Mouse (Mus musculus) small intestine, adult 2 months (tissue): ENCODE measurements at regions not wholly inside any gene's neighbourhood (a gene's known extent, or its start where the extent isn't known, plus 50 kb on each side); places are given as distances from the start of the nearest gene placed in this dataset.

Source experiments
- H3K27ac ChIP-seq: fragments of 200-500 bp; 2 replicates; pipeline ENCODE4 v1.5.1; 2012; ENCODE audit warnings: low read depth, low read length, control low read depth, inconsistent platforms; ENCODE audit not compliant: insufficient read depth
- H3K27me3 ChIP-seq: fragments of 200-500 bp; 2 replicates; pipeline ENCODE4 v1.6.1; 2012; ENCODE audit warnings: mild to moderate bottlenecking, moderate library complexity, low read length, inconsistent platforms; ENCODE audit not compliant: control insufficient read depth, insufficient read depth
- H3K36me3 ChIP-seq: fragments of 200-500 bp; 2 replicates; pipeline ENCODE4 v1.6.1; 2012; ENCODE audit warnings: mild to moderate bottlenecking, low read length, control low read depth, inconsistent platforms; ENCODE audit not compliant: control insufficient read depth, insufficient read depth
- H3K4me1 ChIP-seq: fragments of 200-500 bp; 2 replicates; pipeline ENCODE4 v1.6.1; 2012; ENCODE audit warnings: low read length, inconsistent platforms, mixed read lengths; ENCODE audit not compliant: control insufficient read depth, insufficient read depth, insufficient read length
- H3K4me3 ChIP-seq: fragments of 200-500 bp; 2 replicates; pipeline ENCODE4 v1.5.1; 2012; ENCODE audit warnings: low read depth, mild to moderate bottlenecking, control low read depth, inconsistent platforms, low read length, moderate library complexity
- CTCF ChIP-seq: fragments of 200-500 bp; IDR thresholded peaks from 2 replicates; pipeline ENCODE4 v1.5.1; 2012; ENCODE audit warnings: low read depth, mild to moderate bottlenecking, control low read depth, inconsistent platforms, low read length, moderate library complexity, mixed read lengths; ENCODE audit not compliant: insufficient replicate concordance, insufficient read length; ENCODE audit errors: extremely low read depth
- POLR2A ChIP-seq: fragments of 200-500 bp; IDR thresholded peaks from 2 replicates; pipeline ENCODE4 v1.6.1; 2012; ENCODE audit warnings: low read depth, mild to moderate bottlenecking, control low read depth, inconsistent platforms, low read length, moderate library complexity
- WGBS: fragments of 180-500 bp; shearing (Covaris S2); methylation state at CpG from one replicate; pipeline ENCODE4 v1.1.7; 2018; 5-methylcytosine and 5-hydroxymethylcytosine counted together

- TF ChIP-seq POLR2A = no peak
- WGBS = 90% methylated on average over 9 of the region's 9 CpGs
- Histone ChIP-seq H3K36me3 (no peaks in the 10 kb centered on the region), H3K27me3 (no peaks in the 10 kb centered on the region), H3K27ac (no peak overlapping the region), H3K4me1 (no peaks in the 10 kb centered on the region), H3K4me3 (no peak overlapping the region)
Observed at GRCm38 (mm10) chr6:117576021-117576420, 265.0 kb upstream of the Zfp637 start.

DNA sequence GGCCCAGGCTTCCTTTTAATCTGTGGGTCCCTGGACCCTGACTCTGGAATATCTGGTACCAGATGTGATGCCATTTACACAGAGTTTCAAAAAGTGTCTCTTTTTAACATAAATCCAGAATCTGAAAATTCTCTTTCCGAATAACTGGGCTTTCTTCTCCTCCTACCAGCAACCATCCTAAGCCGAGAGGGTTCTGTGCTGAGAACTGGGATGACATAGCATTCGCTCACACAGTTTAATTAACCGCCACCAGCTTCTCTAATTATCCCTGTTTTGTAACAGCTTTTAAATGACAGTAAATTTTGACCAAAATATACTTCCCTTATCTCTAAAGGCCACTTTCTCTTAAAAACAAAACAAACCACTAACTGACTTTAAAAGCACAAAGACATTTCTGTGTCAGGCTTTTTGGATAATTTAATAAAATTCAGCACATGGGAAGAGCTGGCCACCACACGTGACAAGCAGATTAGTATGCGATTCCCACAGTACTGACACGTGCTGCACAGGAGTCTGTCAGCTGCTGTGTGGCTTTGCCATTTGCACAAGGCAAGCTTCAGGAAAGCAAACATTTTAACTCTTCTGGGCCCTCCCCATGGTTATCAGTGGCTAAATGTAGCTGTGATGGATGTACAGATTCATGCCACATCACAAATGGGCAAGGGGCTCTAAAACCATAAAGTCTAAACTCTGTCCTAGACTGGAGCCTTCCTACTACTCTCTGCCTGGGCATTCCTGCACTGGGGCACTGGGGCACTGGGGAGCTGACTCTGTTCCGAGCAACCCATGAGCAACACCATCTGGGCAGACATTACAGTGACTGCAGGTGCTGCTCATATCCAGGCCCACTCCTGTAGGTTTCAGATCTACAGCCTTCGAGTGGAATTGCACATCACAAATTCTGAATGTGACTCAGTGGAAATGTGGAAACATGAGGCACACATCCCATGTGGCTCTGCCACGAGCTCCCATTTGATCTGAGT, 263.1 kb upstream of the Zfp637 start:
- Histone ChIP-seq H3K36me3 (no peaks in the 10 kb centered on the region), H3K27ac (no peak overlapping the region), H3K4me3 (no peak overlapping the region), H3K27me3 (no peaks in the 10 kb centered on the region), H3K4me1 (no peaks in the 10 kb centered on the region)
- WGBS = 70% methylated on average over 10 of the region's 10 CpGs
- TF ChIP-seq POLR2A = no peak
- no peak for TF ChIP-seq CTCF

GRCm38 (mm10) chr6:117580951-117581350, 260.0 kb upstream of the Zfp637 start:
- Histone ChIP-seq H3K4me1 (no peaks in the 10 kb centered on the region), H3K4me3 (no peak overlapping the region), H3K36me3 (no peaks in the 10 kb centered on the region), H3K27me3 (no peaks in the 10 kb centered on the region), H3K27ac (no peak overlapping the region)
- no peak for TF ChIP-seq CTCF
- 61% methylated on average over 2 of the region's 2 CpGs for WGBS

DNA sequence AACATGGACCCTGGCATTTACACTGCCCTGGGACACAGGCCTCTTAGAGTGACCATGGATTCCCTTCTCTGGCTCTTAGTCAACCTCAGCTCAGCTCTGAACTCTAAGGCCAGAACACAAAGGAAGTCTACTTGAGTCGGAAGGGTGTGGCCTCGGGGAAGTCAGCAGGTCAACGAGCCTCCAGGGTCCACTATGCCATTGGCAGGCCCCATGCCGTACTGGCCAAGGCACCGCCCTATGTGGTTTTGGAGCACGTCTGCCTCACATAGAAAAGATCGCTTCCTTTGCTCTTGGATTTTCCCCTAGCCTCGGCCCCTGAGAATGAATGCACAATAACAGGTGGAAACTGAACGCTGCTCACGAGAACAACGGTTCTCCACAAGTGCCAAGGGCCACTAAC, 257.9 kb upstream of the Zfp637 start:
- no peaks in the 10 kb centered on the region for H3K27me3 ChIP-seq
- H3K27ac ChIP-seq = no peak overlapping the region
- H3K4me1 ChIP-seq = no peaks in the 10 kb centered on the region
- 83% methylated on average over 11 of the region's 11 CpGs for WGBS
- no peaks in the 10 kb centered on the region for H3K36me3 ChIP-seq
- H3K4me3 ChIP-seq = no peak overlapping the region
- no peak for TF ChIP-seq CTCF
- TF ChIP-seq POLR2A = no peak

DNA sequence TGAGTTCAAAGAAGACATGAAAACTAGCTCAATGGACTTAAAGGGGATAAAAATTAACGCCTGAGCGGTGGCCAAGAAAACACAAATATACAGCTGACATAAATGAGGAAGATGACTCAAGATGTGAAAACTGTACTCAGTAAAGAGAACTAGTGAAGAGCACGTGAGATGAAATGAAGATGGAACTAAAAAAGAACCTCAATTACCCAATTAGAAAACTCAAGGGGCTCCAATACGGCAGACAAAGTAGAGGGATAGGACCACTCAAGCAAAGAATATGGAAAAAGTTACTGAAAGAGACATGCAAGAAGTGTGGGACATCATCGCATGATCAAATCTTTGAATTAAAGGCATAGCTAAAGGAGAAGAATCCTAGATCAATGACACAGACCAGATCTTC, 256.4 kb upstream of the Zfp637 start:
- 91% methylated on average over 5 of the region's 5 CpGs for WGBS
- no peaks in the 10 kb centered on the region for H3K27me3 ChIP-seq
- H3K27ac ChIP-seq = no peak overlapping the region
- no peak overlapping the region for H3K4me3 ChIP-seq
- H3K36me3 ChIP-seq = no peaks in the 10 kb centered on the region
- TF ChIP-seq CTCF = no peak
- no peaks in the 10 kb centered on the region for H3K4me1 ChIP-seq

- no peaks in the 10 kb centered on the region for H3K36me3 ChIP-seq
- no peak for TF ChIP-seq POLR2A
- no peak for TF ChIP-seq CTCF
- 78% methylated on average over 8 of the region's 8 CpGs for WGBS
Observed at GRCm38 (mm10) chr6:117596166-117596840, 244.7 kb upstream of the Zfp637 start.

DNA sequence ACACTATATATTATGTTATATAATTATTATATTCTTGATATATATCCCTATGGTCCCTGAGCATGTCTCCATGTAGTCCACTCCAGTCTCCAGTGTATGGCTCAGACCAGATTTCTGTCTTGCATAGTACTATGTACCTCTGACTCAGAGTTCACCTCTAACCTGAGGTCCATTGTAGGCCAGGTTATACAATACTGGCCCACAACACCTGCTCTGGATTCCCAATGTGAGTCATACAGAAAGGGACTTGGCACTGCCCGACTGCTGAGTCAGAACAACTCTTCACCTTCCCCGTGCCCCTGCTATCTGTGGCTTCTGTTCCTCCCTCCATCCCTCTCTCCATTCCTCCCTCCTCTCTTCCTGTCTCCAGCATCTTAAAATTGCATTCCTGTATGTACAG, 236.1 kb upstream of the Zfp637 start:
- no peaks in the 10 kb centered on the region for H3K4me1 ChIP-seq
- H3K36me3 ChIP-seq = no peaks in the 10 kb centered on the region
- no peak overlapping the region for H3K27ac ChIP-seq
- TF ChIP-seq CTCF (no peak), POLR2A (no peak)
- 61% methylated on average over 2 of the region's 2 CpGs for WGBS
- H3K4me3 ChIP-seq = no peak overlapping the region
- H3K27me3 ChIP-seq = no peaks in the 10 kb centered on the region

More at GRCm38 (mm10) chr6:117596166-117596840, 244.7 kb upstream of the Zfp637 start:
- no peaks in the 10 kb centered on the region for H3K27me3 ChIP-seq
- no peak overlapping the region for H3K27ac ChIP-seq
- H3K4me3 ChIP-seq = no peak overlapping the region
- no peaks in the 10 kb centered on the region for H3K4me1 ChIP-seq
